Mouse (Mus musculus): ENCODE measurements around the gene Isyna1.
A peak's percentile ranks its signal among the peaks of the same experiment; 100 is the strongest.
"Not testable (repeated sequence)": the region's sequence is repeated elsewhere in the genome, so short reads cannot be mapped to it uniquely, and the experiment has no call there.

The Isyna1 gene

DNA sequence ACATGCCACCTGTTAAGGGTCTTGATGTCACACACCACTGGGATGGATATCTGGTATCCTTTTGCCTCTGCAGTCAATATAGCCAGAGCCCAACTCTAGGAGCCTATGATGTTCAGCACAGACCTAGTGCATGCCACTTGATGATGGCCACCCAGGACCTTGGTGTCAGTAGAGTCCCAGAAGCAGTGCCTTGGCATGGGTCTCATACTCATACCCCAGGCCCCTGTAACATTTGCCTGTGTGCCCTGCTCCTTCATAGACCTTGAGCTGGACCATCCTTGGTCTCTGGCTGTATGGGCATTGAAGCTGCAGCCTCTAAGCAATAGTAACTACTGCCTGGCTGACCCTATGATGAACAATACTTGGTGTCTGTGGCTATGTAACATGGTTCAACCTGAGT lies 19.9 kb upstream of the Isyna1 start:
- DNase-seq (ENCODE audit: extremely low read depth, insufficient read length, low spot score), result no peak

DNA sequence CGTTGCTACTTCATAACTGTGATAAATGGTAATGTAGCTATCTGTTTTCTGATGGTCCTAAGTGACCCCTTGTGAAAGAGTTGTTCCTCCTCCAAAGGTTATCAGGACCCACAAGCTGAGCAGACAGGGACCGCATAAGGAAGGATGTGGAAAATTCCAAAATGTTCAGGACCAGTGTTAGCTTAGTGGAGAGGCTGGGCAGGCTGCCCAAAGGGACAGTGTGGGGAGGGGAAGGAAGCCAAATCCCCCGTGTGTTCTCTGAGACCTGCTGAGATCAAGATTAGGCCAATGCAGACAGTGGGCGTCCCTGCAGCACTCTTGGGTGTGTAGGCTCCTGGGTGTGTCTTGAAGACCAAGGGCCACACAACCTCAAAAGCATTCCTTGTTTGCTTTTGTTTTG lies 19.3 kb upstream of the Isyna1 start:
- DNase-seq (ENCODE audit: extremely low read depth, insufficient read length, low spot score), result no peak

DNA sequence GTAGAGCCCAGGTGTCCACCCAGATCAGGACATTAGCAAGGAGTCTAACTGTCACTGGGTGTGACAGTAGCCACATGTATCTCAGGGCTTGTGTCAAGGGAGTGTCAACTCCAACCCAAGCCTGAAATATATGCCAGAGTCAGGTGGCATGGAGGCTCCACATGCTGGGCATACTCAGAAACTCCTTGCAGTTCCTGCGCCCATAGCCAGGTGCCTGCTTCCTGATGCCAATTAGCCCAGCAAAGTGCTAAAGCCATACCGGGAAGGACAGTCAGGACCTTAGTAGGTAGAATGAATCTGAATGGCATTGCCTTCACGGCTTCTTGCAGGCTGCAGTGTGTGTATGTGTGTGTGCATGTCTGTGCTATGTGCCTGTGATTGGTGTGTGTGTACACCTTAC lies 17.0 kb upstream of the Isyna1 start:
- DNase-seq (ENCODE audit: extremely low read depth, insufficient read length, low spot score), result no peak

DNA sequence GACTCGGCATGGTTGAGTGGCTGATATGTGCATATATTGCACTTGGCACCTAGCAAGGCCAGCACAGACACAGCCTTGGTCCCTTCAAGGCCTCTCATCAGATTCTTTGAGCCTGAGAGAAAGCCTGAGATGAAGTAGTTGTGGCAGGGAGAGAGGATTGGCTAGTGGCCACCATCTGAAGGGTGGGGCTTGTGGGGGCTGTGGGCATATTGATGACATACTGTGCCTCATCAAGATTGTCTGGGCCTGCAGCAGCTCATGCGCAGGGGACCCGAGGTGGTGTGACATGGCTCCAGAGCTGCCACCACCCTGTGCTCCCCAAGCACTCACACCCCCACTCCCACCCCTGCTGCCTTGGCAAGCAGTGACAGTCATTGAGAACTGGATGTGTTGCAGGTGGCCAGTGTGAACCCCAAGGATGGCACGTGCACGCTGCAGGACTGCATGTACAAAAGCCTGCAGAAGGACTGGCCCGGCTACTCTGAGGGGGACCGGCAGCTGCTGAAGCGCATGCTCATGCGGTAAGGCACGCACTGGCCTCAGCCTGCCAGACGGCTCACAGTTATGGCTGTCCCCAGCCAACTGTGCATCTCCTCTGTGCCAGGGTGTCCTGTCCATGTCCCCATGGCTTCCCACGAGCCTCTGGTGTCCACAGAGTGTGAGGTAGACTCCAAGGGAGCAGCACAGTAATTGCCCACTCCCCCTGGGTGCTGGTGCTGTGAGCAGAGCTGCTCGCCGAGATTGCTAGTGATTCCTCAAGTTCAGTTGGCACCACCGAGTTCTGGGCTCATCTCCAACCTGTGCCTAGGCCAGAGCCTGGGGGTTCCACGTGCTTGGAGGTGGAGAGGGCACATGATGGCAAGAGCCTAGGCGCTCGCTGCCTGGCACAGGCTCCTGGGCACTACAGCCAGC lies 10.4 kb upstream of the Isyna1 start:
- no peak for DNase-seq (ENCODE audit: extremely low read depth, insufficient read length, low spot score)

DNA sequence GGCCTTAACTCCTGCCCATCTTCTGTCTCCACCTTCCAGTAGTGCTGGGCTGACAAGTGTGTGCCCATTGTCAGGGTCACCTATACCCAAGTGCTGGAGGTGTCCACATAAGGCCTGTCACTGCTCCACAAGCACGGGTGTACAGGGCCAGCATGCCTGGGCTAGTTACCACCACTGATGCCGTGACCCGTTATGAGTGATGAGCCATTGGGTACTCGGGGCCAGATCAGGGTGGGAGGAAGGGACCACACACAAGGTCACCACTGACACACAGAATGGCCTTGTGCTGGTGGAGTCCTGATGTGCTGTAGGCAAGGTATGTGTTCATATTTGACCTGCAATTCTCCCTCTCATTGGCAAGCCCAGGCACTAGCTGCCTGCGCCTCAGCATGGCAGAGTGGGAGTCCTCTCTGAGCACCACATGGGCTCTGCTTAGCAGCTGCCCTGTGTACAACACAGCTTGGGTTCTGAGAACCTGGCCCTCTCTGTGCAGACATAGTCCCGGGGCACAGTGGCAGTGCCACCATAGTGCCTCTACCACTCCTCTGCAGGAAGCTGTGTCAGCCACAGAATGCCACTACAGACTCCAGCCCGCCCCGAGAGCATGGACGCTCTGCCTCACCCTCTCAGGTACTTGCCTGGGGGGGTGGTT lies 9.4 kb upstream of the Isyna1 start:
- no peak for DNase-seq (ENCODE audit: extremely low read depth, insufficient read length, low spot score)

DNA sequence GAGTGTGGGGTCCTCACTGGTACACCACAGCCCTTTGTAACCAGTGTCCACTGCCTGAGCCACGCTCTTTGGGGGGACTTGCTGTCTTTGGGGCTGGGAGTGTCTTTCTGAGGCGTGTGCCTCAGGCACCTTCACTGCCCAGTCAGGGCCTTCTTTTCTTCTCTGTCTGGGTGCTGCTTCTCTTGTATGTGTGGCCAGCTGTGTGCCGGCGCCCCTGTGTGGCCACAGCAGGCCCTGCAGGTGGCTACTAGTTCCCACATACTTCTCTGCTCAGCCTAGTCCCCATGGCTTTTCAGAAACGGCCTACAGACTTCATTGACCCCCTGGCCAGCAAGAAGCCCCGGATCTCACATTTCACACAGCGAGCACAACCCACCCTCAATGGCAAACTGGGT lies 8.9 kb upstream of the Isyna1 start:
- DNase-seq (ENCODE audit: extremely low read depth, insufficient read length, low spot score), result peak; percentile 59

DNA sequence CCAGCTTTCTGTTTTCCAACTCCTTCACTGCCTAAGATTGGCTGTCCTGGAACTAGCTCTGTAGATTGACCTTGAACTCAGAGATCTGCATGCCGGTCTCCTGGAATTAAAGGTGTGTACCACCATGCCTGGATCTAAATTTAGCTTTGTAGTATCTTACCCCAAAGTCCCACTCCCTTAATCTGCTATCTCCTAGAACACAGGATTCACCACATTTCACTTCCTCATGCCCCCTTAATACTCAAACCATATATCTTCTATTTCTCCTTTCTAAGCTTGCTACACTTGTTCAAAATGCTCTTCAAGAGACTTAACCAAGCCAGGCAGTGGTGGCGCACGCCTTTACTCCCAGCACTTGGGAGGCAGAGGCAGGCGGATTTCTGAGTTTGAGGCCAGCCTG lies 6.2 kb upstream of the Isyna1 start:
- not testable (repeated sequence) for DNase-seq (ENCODE audit: extremely low read depth, insufficient read length, low spot score)

DNA sequence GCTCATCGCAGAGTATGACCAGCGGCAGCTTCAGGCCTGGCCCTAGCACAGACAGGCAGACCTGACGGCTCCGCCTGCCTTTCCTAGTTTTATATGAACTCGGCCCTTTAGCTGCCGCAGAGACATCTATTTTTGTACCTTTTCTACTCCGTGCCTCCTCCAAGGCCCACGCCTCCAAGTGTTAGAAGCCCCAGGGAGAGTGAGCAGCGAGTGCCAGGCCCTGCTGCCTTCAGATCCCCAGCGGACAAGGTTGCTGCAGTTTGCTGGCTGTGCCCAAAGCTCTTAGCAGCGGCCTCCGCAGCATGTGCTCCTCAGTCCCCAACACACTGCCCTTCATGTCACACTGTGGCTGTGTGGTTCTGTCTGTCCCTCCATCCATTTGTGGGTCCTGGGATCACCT lies 2.6 kb upstream of the Isyna1 start:
- no peak for DNase-seq (ENCODE audit: extremely low read depth, insufficient read length, low spot score)

DNA sequence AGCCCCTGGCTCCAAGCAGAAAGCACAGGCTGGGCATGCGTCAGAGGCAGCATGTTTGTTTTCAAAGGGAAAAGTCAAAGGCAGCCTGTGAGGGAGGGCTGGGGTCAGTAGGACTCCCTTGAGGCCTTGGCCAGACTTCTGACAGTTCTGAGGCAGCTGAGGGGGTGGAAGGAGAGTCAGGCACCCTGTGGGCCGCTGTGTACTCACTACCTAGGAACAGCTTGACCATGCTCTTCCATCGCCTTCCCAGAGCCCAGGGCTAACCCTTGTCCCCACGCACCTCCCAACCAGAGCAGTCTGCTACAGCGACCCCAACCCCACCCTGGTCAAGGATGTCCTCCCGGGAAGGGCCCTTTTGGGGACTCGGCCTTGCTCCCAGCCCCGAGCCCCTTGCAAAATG lies 1.0 kb upstream of the Isyna1 start:
- DNase-seq (ENCODE audit: extremely low read depth, insufficient read length, low spot score), result no peak

DNA sequence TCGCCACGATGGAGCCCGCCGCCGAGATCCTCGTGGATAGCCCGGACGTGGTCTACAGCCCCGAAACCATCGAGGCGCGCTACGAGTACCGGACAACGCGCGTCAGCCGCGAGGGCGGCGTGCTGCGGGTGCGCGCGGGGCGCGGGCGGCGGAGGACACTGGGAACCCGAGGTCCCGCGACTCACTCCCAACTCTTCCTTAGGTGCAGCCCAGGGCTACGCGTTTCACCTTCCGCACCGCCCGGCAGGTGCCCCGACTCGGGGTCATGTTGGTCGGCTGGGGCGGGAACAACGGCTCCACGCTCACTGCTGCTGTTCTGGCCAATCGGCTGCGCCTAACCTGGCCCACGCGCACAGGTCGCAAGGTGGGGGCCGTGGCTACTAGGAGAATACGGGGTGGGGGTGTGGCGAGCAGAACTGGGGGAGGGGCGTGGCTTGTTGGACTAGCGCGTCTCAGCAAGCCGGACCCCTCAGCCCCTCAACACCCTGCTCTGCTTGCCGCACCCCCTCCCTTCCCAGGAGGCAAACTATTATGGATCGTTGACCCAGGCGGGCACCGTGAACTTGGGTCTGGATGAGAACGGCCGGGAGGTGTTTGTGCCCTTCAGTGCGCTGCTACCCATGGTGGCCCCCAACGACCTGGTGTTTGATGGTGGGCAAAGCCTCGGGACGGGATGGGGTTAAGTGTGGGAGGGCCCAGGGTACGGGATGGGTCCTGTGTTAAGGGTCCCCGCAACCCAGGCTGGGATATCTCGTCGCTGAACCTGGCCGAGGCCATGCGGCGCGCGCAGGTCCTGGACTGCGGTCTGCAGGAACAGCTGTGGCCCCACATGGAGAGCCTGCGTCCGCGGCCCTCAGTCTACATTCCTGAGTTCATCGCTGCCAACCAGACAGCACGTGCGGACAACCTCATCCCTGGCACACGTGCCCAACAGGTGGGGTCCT lies 720 bp downstream of the Isyna1 start:
- no peak for DNase-seq (ENCODE audit: extremely low read depth, insufficient read length, low spot score)

DNA sequence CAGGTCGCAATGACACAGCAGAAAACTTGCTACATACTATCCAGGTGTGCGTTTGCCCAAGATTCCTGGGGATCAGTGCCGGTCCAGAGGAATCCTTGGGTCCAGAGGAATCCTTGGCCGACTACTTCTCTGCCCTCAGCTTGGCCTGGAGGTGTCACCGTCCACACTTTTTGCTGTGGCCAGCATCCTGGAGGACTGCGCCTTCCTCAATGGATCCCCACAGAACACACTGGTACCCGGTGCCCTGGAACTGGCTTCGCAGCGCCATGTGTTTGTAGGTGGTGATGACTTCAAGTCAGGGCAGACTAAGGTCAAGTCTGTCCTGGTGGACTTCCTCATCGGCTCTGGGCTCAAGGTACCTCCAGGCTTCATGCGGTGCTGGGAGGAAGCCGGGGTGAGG lies 1.6 kb downstream of the Isyna1 start:
- DNase-seq (ENCODE audit: extremely low read depth, insufficient read length, low spot score), result no peak

DNA sequence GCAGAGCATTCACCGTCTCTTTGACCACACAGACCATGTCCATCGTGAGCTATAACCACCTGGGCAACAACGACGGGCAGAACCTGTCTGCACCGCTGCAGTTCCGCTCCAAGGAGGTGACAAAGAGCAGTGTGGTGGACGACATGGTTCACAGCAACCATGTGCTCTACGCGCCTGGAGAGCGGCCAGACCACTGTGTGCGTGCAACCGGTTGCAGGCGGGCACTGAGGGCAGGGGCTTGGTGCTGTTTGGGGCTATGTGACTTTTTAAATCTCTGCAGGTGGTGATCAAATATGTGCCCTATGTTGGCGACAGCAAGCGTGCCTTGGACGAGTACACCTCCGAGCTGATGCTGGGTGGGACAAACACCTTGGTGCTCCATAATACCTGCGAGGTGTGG lies 2.0 kb downstream of the Isyna1 start:
- no peak for DNase-seq (ENCODE audit: extremely low read depth, insufficient read length, low spot score)

DNA sequence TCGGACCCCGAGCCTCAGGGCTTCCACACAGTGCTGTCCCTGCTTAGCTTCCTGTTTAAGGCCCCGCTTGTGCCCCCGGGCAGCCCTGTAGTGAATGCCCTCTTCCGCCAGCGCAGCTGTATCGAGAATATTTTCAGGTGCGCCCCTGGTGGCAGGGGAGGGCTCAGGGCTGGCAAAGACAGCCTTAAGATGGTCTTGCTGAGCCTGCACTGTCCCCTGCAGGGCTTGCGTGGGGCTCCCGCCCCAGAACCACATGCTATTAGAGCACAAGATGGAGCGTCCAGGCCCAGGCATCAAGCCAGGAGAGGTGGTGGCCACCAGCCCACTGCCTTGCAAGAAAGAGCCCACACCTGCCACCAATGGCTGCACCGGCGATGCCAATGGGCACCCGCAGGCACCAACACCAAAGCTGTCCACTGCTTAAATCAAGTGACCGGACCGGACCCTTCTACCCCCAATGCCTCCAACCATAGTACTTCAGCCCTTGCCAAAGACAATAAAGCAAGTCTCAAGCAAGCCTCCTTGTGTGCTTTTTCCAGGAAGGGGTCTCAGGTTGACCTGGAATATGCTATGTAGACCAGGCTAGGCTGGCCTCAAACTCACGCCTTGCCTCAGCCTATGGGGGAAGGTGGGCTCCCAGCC lies 2.7 kb downstream of the Isyna1 start:
- no peak for DNase-seq (ENCODE audit: extremely low read depth, insufficient read length, low spot score)

DNA sequence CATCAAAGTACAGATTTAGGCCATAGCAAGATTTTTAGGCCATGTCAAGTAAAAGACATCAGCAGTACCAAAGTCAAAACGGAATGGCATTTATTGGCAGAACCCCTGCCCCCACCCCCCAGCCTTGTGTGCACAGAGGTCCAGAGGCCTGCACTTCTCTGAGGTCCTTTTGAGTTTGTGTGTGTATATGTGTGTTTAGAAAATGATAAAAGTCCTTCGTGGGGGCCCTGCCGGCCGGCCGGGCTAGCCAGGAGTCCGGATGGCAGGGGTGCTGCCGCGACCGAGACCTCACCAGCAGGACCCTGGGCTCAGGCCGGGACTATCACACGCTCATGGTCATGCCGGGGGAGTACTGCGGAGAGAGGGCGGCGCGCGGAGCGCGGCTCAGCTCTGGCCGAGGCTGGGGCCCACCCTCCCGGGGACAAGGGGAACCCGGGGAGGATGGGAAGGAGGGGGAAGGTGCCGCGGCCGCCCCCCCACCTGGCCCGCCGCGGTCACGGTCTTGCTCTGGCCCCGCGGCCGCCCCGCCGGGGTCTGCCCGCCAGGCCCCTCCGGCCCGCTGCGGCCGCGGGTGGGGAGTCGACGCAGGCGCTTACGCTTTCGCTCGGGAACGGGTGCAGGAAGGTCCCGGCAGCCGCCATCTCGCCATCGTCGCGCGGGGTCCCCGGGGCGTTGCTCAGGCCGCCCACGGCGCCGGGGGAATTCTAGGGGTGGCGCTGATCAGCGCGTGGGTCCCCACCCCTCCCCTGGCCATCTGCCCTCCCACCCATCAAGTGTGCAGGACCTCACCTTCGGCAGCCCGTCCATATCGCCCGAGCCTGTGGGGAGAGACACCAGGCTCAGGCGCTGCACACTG lies 3.5 kb downstream of the Isyna1 start:
- DNase-seq (ENCODE audit: extremely low read depth, insufficient read length, low spot score), result no peak

DNA sequence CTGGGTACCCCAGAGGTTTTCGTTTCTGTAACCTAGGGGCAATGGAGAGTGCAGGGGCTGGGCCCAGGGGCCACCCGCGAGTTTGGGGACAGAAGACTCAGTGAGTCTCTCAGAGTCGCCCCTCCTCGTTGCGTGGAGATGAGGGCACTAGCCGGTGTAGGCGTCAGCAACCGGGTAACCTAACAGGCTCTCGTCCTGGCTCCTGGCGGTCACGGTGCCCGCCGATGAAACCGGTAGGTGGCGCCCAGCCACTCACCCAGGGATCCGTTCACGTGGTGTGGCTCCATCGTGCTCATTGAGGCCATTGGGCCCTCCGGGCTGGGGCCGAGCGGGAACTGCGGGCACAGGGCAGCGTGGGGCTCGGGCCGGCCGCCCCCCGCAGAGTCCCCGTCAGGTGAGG lies 4.1 kb downstream of the Isyna1 start:
- DNase-seq (ENCODE audit: extremely low read depth, insufficient read length, low spot score), result no peak

DNA sequence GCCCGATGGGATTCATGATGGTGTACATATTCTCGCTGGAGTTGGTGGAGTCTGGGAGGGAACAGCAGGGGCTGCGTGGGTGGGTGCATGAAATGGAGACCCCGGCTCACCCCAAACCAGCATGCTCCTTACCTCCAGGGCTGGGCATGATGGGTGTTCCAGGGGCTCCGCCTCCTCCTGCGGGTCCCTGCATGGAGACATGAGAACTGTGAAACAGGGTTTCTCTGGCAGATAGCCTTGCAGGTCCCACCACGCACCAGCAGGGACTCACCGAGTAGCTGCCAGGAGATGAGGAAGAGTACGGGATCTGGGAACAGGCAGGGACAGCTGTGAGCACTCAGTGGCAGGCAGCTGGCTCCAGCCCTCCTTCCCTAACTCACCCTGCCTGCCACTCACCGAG lies 4.5 kb downstream of the Isyna1 start:
- no peak for DNase-seq (ENCODE audit: extremely low read depth, insufficient read length, low spot score)

DNA sequence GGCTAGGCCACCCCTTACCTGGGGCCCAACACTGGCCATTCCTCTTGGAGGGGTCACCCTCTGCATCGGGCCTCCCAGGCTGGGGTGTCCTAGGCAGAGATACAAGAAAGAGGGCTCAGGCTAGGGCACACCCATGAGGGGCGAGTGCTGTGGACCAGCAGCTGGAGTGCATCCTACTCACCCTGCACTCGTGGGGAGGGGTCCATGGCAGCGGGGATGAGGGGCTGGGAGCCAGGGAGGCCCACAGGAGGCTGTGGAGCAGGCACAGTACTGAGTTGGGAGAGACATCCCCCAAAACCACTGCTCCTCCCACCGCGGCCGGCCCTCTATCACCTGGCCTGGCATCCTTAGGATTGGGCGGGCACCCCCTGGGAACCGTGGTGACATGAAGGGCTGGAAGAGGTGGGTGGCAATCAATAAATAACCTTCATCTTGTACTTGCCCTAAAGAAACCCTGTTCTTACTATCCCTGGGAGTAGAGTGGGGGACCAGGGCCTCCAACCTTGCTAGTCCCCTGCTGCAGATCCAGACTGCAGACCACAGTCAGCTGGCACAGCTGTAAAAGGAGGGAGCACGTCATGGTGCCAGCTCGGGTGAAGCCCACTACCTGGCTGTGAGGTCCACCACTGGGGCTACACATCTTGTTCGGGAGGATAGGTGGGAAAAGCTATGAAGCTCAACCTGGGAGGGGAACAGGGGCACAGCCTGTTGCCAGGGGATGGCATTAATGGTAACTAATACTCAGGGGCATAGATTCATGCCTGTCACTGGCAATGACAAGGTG lies 5.5 kb downstream of the Isyna1 start:
- DNase-seq (ENCODE audit: extremely low read depth, insufficient read length, low spot score), result no peak

DNA sequence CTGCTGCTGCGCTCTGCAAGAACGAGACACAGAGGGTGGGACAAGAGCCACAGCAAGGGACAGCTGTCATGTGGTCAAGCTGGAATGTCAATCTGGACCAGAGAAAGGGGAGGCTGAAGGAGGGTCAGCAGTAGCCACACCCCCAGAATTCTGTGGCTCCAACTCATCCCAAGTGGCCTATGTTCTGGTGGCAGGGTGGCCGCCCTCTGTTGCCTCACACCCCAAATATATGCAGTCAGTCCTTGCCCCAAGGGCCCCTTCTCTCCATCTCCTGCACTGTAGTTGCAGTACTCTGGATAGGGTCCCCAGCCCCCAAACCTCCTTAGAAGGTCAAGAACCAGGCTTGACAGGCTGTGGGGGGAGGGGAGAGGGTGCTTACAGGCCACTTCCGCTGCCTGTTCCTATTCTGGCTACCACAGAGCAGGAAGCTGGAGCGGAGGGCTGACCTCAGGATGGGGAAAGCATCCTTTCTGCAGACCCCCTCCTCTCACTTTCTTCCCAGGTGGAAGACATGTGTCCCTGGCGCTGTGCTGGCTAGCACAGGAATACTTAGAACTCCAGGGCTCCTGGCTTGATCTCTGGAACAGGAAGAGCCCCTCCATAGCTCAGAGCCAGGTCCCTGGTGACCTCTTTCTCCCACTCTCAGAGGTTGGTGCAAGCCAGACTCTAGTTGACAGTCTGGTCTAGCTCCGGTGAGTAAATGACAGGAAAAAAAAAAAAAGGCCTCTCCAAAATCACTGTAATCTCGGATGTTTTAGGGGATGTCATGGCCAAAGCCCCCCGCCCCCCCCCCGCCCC lies 6.5 kb downstream of the Isyna1 start:
- DNase-seq (ENCODE audit: extremely low read depth, insufficient read length, low spot score), result no peak
